Mouse (Mus musculus) heart, embryonic 10.5 days (tissue): ENCODE data around the gene Anp32e. TPM values are rescaled to one million over a fixed set of nuclear protein-coding genes. Genes with fewer than 3 reads are reported as not detected.
"Not testable (repeated sequence)": the region's sequence is repeated elsewhere in the genome, so short reads cannot be mapped to it uniquely, and the experiment has no call there.

Experiments
- DNase-seq: peaks from one replicate; pipeline ENCODE4 v3.0.0-alpha.2; 2017; ENCODE audit warnings: low spot score
- H3K27ac ChIP-seq: fragments of 300-500 bp; sonication (generic); 2 replicates; pipeline ENCODE4 v1.5.1; 2016; ENCODE audit warnings: mild to moderate bottlenecking
- H3K27me3 ChIP-seq: fragments of 300-500 bp; sonication (generic); 2 replicates; pipeline ENCODE4 v1.6.1; 2016; ENCODE audit warnings: mild to moderate bottlenecking; ENCODE audit not compliant: poor library complexity, insufficient read depth, severe bottlenecking
- H3K36me3 ChIP-seq: fragments of 300-500 bp; sonication (generic); 2 replicates; pipeline ENCODE4 v1.6.1; 2016; ENCODE audit warnings: mild to moderate bottlenecking, moderate library complexity
- H3K4me1 ChIP-seq: fragments of 300-500 bp; sonication (generic); 2 replicates; pipeline ENCODE4 v1.6.1; 2016; ENCODE audit warnings: mild to moderate bottlenecking
- H3K4me3 ChIP-seq: fragments of 300-500 bp; sonication (generic); 2 replicates; pipeline ENCODE4 v1.5.1; 2016; ENCODE audit warnings: mild to moderate bottlenecking, moderate library complexity
- H3K9me3 ChIP-seq: fragments of 300-500 bp; sonication (generic); 2 replicates; pipeline ENCODE4 v1.6.1; 2016; ENCODE audit warnings: mild to moderate bottlenecking, moderate library complexity
- WGBS: fragments of 180-500 bp; shearing (Covaris S2); methylation state at CpG from one replicate; pipeline ENCODE4 v1.1.7; 2016; 5-methylcytosine and 5-hydroxymethylcytosine counted together
- polyA plus RNA-seq: library from polyadenylated mRNA; unstranded; fragments of >200 nt; fragmentation: Nextera tagmentation; extraction: Ambion mirVana; gene quantifications from 2 replicates; pipeline ENCODE4 v1.2.1, GENCODE M21; 2016

The Anp32e gene
- polyA plus RNA-seq, 1 experiment from 2014 or later, result 209 TPM

GRCm38 (mm10) chr3:95894317-95895160 is 34.5 kb upstream of the Anp32e start:
- DNase-seq, result no peak
- no peaks in the 10 kb centered on the region for H3K27me3 ChIP-seq
- H3K9me3 ChIP-seq, result no peaks in the 10 kb centered on the region
- H3K36me3 ChIP-seq, result peaks cover 20% of the 10 kb centered on the region
- WGBS, result 9% methylated on average over 16 of the region's 16 CpGs
- peaks cover 34% of the 10 kb centered on the region for H3K4me1 ChIP-seq
- H3K27ac ChIP-seq, result peak overlapping the region; percentile 91
- H3K4me3 ChIP-seq, result peak overlapping the region; percentile 78

- not testable (repeated sequence) for H3K4me3 ChIP-seq, H3K9me3 ChIP-seq, H3K27me3 ChIP-seq, H3K27ac ChIP-seq, DNase-seq
- H3K36me3 ChIP-seq, result peaks cover 23% of the 10 kb centered on the region
- WGBS, result 83% methylated on average over 7 of the region's 7 CpGs
- H3K4me1 ChIP-seq, result peaks cover 34% of the 10 kb centered on the region
Observed at GRCm38 (mm10) chr3:95895501-95895900, 33.5 kb upstream of the Anp32e start.

GRCm38 (mm10) chr3:95899800-95900524 is 29.1 kb upstream of the Anp32e start:
- no peaks in the 10 kb centered on the region for H3K9me3 ChIP-seq
- H3K4me1 ChIP-seq, result peaks cover 43% of the 10 kb centered on the region
- no peak overlapping the region for H3K27ac ChIP-seq
- H3K36me3 ChIP-seq, result peaks cover 27% of the 10 kb centered on the region
- 76% methylated on average over 13 of the region's 13 CpGs for whole genome bisulfite sequencing
- no peaks in the 10 kb centered on the region for H3K27me3 ChIP-seq
- no peak for DNase-seq
- H3K4me3 ChIP-seq, result no peak overlapping the region

- Histone ChIP-seq H3K36me3 (peaks cover 22% of the 10 kb centered on the region), H3K4me3 (peak overlapping the region; percentile 65), H3K27ac (peak overlapping the region; percentile 73), H3K27me3 (no peaks in the 10 kb centered on the region), H3K4me1 (peaks cover 52% of the 10 kb centered on the region), H3K9me3 (no peaks in the 10 kb centered on the region)
- no peak for DNase-seq
- 58% methylated on average over 9 of the region's 9 CpGs for WGBS
Observed at GRCm38 (mm10) chr3:95901616-95902372, 27.3 kb upstream of the Anp32e start.

DNA sequence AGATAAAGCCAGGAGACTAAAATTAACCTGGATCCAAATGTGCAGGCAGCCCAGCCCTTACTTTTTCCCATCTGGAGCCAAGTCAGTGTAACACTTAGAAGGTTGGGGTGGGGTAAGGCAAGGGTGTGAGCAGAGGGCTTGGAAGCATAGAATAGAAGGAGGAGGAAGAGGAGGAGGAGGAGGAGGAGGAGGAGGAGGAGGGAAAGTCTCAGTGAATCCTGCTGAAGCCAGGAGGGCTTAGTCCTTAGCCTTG is 26.7 kb upstream of the Anp32e start:
- Histone ChIP-seq H3K36me3 (peaks cover 22% of the 10 kb centered on the region), H3K27me3 (no peaks in the 10 kb centered on the region), H3K4me3 (peak overlapping the region; percentile 65), H3K27ac (peak overlapping the region; percentile 73), H3K4me1 (peaks cover 55% of the 10 kb centered on the region), H3K9me3 (no peaks in the 10 kb centered on the region)
- DNase-seq, result no peak

GRCm38 (mm10) chr3:95902643-95903042 is 26.4 kb upstream of the Anp32e start:
- H3K9me3 ChIP-seq, result no peaks in the 10 kb centered on the region
- 36% methylated on average over 6 of the region's 6 CpGs for WGBS
- peaks cover 55% of the 10 kb centered on the region for H3K4me1 ChIP-seq
- H3K27ac ChIP-seq, result peak overlapping the region; percentile 73
- peaks cover 22% of the 10 kb centered on the region for H3K36me3 ChIP-seq
- DNase-seq, result no peak
- H3K4me3 ChIP-seq, result peak overlapping the region; percentile 65
- H3K27me3 ChIP-seq, result no peaks in the 10 kb centered on the region

DNA sequence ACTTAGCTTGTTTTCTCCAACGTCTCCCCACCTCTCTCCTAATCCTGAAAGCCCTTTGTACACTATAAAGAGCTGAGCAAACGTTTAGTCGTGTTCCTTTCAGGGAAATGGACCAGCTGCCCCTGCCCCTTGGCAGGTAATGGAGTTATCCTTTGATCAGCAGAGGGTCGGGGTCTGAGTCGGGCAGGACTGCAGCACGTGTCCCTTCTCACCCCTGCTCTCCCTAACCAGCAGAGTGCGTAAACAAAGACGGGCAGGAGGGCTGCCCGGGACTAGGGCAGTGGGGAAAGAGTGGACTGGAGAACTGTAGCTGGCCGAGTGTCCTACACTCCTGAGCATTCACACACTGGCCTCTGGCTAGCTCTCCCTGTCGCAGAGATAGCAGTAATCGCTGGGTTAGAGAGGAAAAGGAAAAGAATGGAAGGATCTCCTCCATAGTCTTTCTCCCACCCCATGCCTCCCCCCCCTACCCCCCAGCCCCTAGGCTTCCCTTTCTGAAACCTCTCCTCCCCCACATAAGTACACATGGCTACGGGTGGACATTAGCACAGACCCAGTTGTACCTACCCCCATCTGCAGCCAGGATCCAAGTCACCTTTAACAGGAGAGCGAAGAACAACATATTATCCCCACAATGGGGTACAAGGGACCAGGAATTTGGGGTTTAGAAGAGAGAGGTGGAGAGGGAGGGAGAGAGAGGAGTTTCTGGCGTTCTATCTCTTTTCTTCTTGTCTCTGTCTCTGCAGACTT is 25.1 kb upstream of the Anp32e start:
- H3K4me3 ChIP-seq, result peak overlapping the region; percentile 65
- H3K27me3 ChIP-seq, result no peaks in the 10 kb centered on the region
- no peak for DNase-seq
- H3K27ac ChIP-seq, result peak overlapping the region; percentile 88
- peaks cover 55% of the 10 kb centered on the region for H3K4me1 ChIP-seq
- no peaks in the 10 kb centered on the region for H3K9me3 ChIP-seq
- WGBS, result under 1% methylated on average over 15 of the region's 15 CpGs
- peaks cover 12% of the 10 kb centered on the region; the same call in 1 of the 2 replicates for H3K36me3 ChIP-seq

GRCm38 (mm10) chr3:95904568-95904967 is 24.5 kb upstream of the Anp32e start, which contains the start of gene Car14:
TSS of gene Car14 (minus strand) at chr3:95904691.
- peaks cover 6% of the 10 kb centered on the region; the same call in 1 of the 2 replicates for H3K36me3 ChIP-seq
- peak within 1 kb of the TSS; percentile 65 for H3K4me3 ChIP-seq
- H3K27ac ChIP-seq, result peak within 1 kb of the TSS; percentile 88
- no peak for DNase-seq
- H3K9me3 ChIP-seq, result no peaks in the 10 kb centered on the region
- no peaks in the 10 kb centered on the region for H3K27me3 ChIP-seq
- 0% methylated on average over 15 of the region's 15 CpGs for WGBS
- H3K4me1 ChIP-seq, result peaks cover 55% of the 10 kb centered on the region

- Histone ChIP-seq H3K27me3 (no peaks in the 10 kb centered on the region), H3K27ac (peak overlapping the region; percentile 88), H3K36me3 (peaks cover 4% of the 10 kb centered on the region; the same call in 1 of the 2 replicates), H3K9me3 (no peaks in the 10 kb centered on the region), H3K4me3 (peak overlapping the region; percentile 65), H3K4me1 (peaks cover 55% of the 10 kb centered on the region)
- DNase-seq, result peak; percentile 89
- WGBS, result 1% methylated on average over 18 of the region's 18 CpGs
Observed at GRCm38 (mm10) chr3:95905146-95905939, 23.7 kb upstream of the Anp32e start.

GRCm38 (mm10) chr3:95905940-95906492 is 23.0 kb upstream of the Anp32e start:
- Histone ChIP-seq H3K27ac (peak overlapping the region; percentile 88; the same call in 1 of the 2 replicates), H3K36me3 (peaks cover 2% of the 10 kb centered on the region; the same call in 1 of the 2 replicates), H3K4me1 (peaks cover 55% of the 10 kb centered on the region), H3K4me3 (peak overlapping the region; percentile 65), H3K9me3 (no peaks in the 10 kb centered on the region), H3K27me3 (no peaks in the 10 kb centered on the region)
- WGBS, result under 1% methylated on average over 12 of the region's 12 CpGs
- DNase-seq, result peak; percentile 81

GRCm38 (mm10) chr3:95906860-95907259 is 22.2 kb upstream of the Anp32e start:
- peak overlapping the region; percentile 65 for H3K4me3 ChIP-seq
- H3K27me3 ChIP-seq, result no peaks in the 10 kb centered on the region
- H3K9me3 ChIP-seq, result no peaks in the 10 kb centered on the region
- peak; percentile 83 for DNase-seq
- H3K36me3 ChIP-seq, result no peaks in the 10 kb centered on the region
- peaks cover 48% of the 10 kb centered on the region for H3K4me1 ChIP-seq
- H3K27ac ChIP-seq, result no peak overlapping the region
- under 1% methylated on average over 12 of the region's 12 CpGs for WGBS
